In the genomic region with DNA sequence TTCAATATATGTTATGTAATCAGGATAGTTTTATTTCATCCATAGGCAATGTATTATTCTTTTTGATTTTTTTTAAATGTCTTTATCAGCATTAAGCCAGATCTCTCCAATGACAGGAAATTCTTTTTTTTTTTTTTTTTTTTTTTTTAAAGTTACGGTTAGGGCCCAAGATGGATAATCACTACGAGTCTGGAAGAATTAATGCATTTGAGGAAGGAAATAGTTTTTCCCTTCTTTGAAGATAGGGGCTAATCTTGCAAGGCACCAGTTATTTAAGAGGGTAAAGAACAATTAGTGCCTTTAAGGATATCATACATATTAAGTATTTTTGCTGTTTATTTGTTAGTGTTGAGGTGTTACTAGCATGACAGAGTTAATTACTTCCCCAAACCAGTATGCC, we compare ENCODE assay signal across 27 mouse cellular contexts.
DNase-seq lines count a peak whose midpoint lies in the region; ATAC-seq and TF ChIP-seq lines count a peak whose summit lies in the region.
"Had no signal": no experiment of that assay in that cellular context is flagged by ENCODE, and none has a peak within 500 bp of the region (broad histone marks: within the 10 kb centered on the region; RNA-seq: fewer than 3 reads in every experiment).

No protein-coding gene starts in this region.

- peaks cover 3 to 45% of the 10 kb centered on the region in 2 experiments; a peak in 3 of 4 replicates for H3K4me1 ChIP-seq in CH12.LX (ENCODE audit: control insufficient read depth in 1 of 2, insufficient read depth in 2 of 2)
- H3K4me1 ChIP-seq in stomach, embryonic 14.5 days (ENCODE audit: control insufficient read depth, insufficient read depth, low read length) = peaks cover 38% of the 10 kb centered on the region
- peaks cover 14% of the 10 kb centered on the region; the same call in 1 of the 2 replicates for H3K4me1 ChIP-seq in hindbrain, embryonic 14.5 days (replicated peaks; ENCODE audit: control insufficient read depth, insufficient read depth, low read length)

- H3K9me3 ChIP-seq in CH12.LX (replicated peaks; ENCODE audit: low read length) = no peaks in the 10 kb centered on the region
- H3K9me3 ChIP-seq in stomach, embryonic 14.5 days (ENCODE audit: control insufficient read depth, low read depth, low read length) = no peaks in the 10 kb centered on the region
- no peaks in the 10 kb centered on the region for H3K9me3 ChIP-seq in hindbrain, embryonic 14.5 days (ENCODE audit: control insufficient read depth, low read length)
- H3K9me3 ChIP-seq: embryonic facial prominence, embryonic 12.5 days; embryonic facial prominence, embryonic 15.5 days; heart, embryonic 10.5 days; heart, embryonic 13.5 days; hindbrain, embryonic 15.5 days; intestine, embryonic 15.5 days had no signal

- H3K4me3 ChIP-seq in CH12.LX (replicated peaks in 1 of 3; ENCODE audit: low read depth in 2 of 3, low read length in 2 of 3, poor library complexity in 1 of 3) = no peak overlapping the region
- H3K4me3 ChIP-seq in stomach, embryonic 14.5 days (ENCODE audit: low read depth, low read length) = no peak overlapping the region
- H3K4me3 ChIP-seq in hindbrain, embryonic 14.5 days (replicated peaks; ENCODE audit: low read length) = no peak overlapping the region
- H3K4me3 ChIP-seq: embryonic facial prominence, embryonic 12.5 days; embryonic facial prominence, embryonic 15.5 days; gastrocnemius, adult 2 months; heart, embryonic 10.5 days; heart, embryonic 13.5 days; hindbrain, embryonic 15.5 days; intestine, embryonic 15.5 days had no signal

- dilution Hi-C loops in CH12.LX (cut with MboI; ENCODE audit: extremely low pct_ligation_motif_present, extremely low pct_unique_long_range_greater_than_20kb, low sequenced_read_pairs) = no loop called here

- no peaks in the 10 kb centered on the region for H3K36me3 ChIP-seq in CH12.LX (replicated peaks in 1 of 2; ENCODE audit: control insufficient read depth in 1 of 2, insufficient read depth in 1 of 2, low read length in 1 of 2)
- H3K36me3 ChIP-seq in stomach, embryonic 14.5 days (ENCODE audit: control insufficient read depth, insufficient read depth, low read length) = peaks cover 10% of the 10 kb centered on the region; the same call in 1 of the 2 replicates
- H3K36me3 ChIP-seq in hindbrain, embryonic 14.5 days (replicated peaks; ENCODE audit: control insufficient read depth, insufficient read depth) = peaks cover 8% of the 10 kb centered on the region; the same call in 1 of the 2 replicates
- H3K36me3 ChIP-seq: embryonic facial prominence, embryonic 12.5 days; embryonic facial prominence, embryonic 15.5 days; hindbrain, embryonic 15.5 days; intestine, embryonic 15.5 days had no signal

- no peak overlapping the region for H3K9ac ChIP-seq in CH12.LX (ENCODE audit: insufficient read depth, low read depth)
- no peak overlapping the region for H3K9ac ChIP-seq in stomach, embryonic 14.5 days (replicated peaks; ENCODE audit: low read depth, low read length)
- H3K9ac ChIP-seq in hindbrain, embryonic 14.5 days = no peak overlapping the region
- H3K9ac ChIP-seq: embryonic facial prominence, embryonic 12.5 days; embryonic facial prominence, embryonic 15.5 days; forebrain, postnatal 0 days; heart, embryonic 13.5 days; hindbrain, embryonic 15.5 days; intestine, embryonic 15.5 days had no signal

- H3K27ac ChIP-seq in CH12.LX (ENCODE audit: insufficient read depth, low read depth) = no peak overlapping the region
- H3K27ac ChIP-seq in stomach, embryonic 14.5 days (ENCODE audit: low read length) = peak overlapping the region; percentile 75; the same call in 1 of the 2 replicates
- H3K27ac ChIP-seq in hindbrain, embryonic 14.5 days = no peak overlapping the region
- H3K27ac ChIP-seq: heart, embryonic 10.5 days had no signal

- DNase-seq in 416B (ENCODE audit: low read depth) (peak; percentile 66), CH12.LX (ENCODE audit: extremely low read depth) (no peak), MEL-GATA-1-ER (ENCODE audit: extremely low read depth, low read depth) (peak; percentile 61), adipocyte (ENCODE audit: low spot score) (no peak)
- DNase-seq in right cerebral cortex, postnatal 25 days = no peak
- DNase-seq in hindbrain, embryonic 14.5 days (ENCODE audit: low spot score) = no peak
- DNase-seq in adrenal gland, postnatal 4 days (ENCODE audit: low spot score in 2 of 2) = no peak
- DNase-seq: adrenal gland, adult 2 months; adrenal gland, postnatal 14 days; cerebellum, adult 11-12 months; cerebellum, adult 8-10 months; cerebellum, postnatal 10 days; forebrain, postnatal 0 days; gastrocnemius, adult 2 months; gastrocnemius, postnatal 14 days; heart, adult 18-20 months; heart, postnatal 14 days; heart, postnatal 4 days had no signal

- no peaks in the 10 kb centered on the region; the same call in 1 of the 2 replicates for H3K79me2 ChIP-seq in CH12.LX (replicated peaks; ENCODE audit: control insufficient read depth, extremely low read depth, insufficient read depth, poor library complexity, severe bottlenecking)

- no peak overlapping the region for H3K4me2 ChIP-seq in CH12.LX (ENCODE audit: insufficient read depth, low read depth, poor library complexity, severe bottlenecking)
- no peak overlapping the region for H3K4me2 ChIP-seq in stomach, embryonic 14.5 days (replicated peaks; ENCODE audit: low read depth, low read length)
- H3K4me2 ChIP-seq in hindbrain, embryonic 14.5 days (replicated peaks) = no peak overlapping the region
- H3K4me2 ChIP-seq: embryonic facial prominence, embryonic 12.5 days; embryonic facial prominence, embryonic 15.5 days; heart, embryonic 13.5 days; hindbrain, embryonic 15.5 days; intestine, embryonic 15.5 days had no signal

- 40% methylated on average over 2 of the region's 2 CpGs for WGBS in stomach, embryonic 14.5 days
- WGBS in hindbrain, embryonic 14.5 days = 79% methylated on average over 2 of the region's 2 CpGs

- no peaks in the 10 kb centered on the region for H3K27me3 ChIP-seq in CH12.LX (replicated peaks)
- H3K27me3 ChIP-seq in stomach, embryonic 14.5 days (ENCODE audit: control insufficient read depth, insufficient read depth, low read length) = no peaks in the 10 kb centered on the region
- H3K27me3 ChIP-seq in hindbrain, embryonic 14.5 days (ENCODE audit: control insufficient read depth, insufficient read depth, low read length) = no peaks in the 10 kb centered on the region
- H3K27me3 ChIP-seq: embryonic facial prominence, embryonic 12.5 days; embryonic facial prominence, embryonic 15.5 days; heart, embryonic 13.5 days; hindbrain, embryonic 15.5 days; intestine, embryonic 15.5 days; Patski had no signal

- no peak for TF ChIP-seq RAD21 in CH12.LX (IDR thresholded peaks at IDR 0.05; ENCODE audit: low read depth, low read length)

- no peak for TF ChIP-seq CTCF in CH12.LX (conservative IDR thresholded peaks at IDR 0.05 in 1 of 2, IDR thresholded peaks at IDR 0.05 in 1 of 2; ENCODE audit: low read depth in 2 of 2, low read length in 2 of 2)

- no peak for TF ChIP-seq EP300 in CH12.LX (IDR thresholded peaks at IDR 0.05; ENCODE audit: low read length)

- ATAC-seq in stomach, embryonic 14.5 days (ENCODE audit: insufficient number of reproducible peaks, insufficient read depth, low FRiP score, low read depth) = no peak
- no peak for ATAC-seq in hindbrain, embryonic 14.5 days (ENCODE audit: low FRiP score)
- ATAC-seq: forebrain, embryonic 14.5 days; forebrain, postnatal 0 days; Patski had no signal

- in situ Hi-C loops in CH12.LX (cut with MboI; ENCODE audit: low pct_ligation_motif_present, low pct_unique_long_range_greater_than_20kb, low sequenced_read_pairs) = no loop called here

- TF ChIP-seq POLR2A in CH12.LX (IDR thresholded peaks at IDR 0.05; ENCODE audit: low read depth, low read length) = no peak

TF ChIP-seq in CH12.LX, 34 proteins besides CTCF, POLR2A, EP300 and RAD21:
- TF ChIP-seq JUND (conservative IDR thresholded peaks at IDR 0.05; ENCODE audit: low read depth, low read length) = no peak
- peak; percentile 58; the same call in 1 of the 2 replicates for TF ChIP-seq ZNF384 (IDR thresholded peaks at IDR 0.05; ENCODE audit: low read depth, low read length)
- no peak for TF ChIP-seq CHD1 (IDR thresholded peaks at IDR 0.05; ENCODE audit: low read depth, low read length)
- TF ChIP-seq ZKSCAN1 (IDR thresholded peaks at IDR 0.05; ENCODE audit: borderline replicate concordance, low read depth, low read length) = no peak

Comparison
In these comparisons a context has a peak if more than half of its experiments do, and no peak if none do; other contexts are left out.
1. DNase-seq: peak in 416B (single experiment) and MEL-GATA-1-ER (single experiment); none in CH12.LX (single experiment), right cerebral cortex, postnatal 25 days (single experiment), adipocyte (single experiment), hindbrain, embryonic 14.5 days (single experiment) and adrenal gland, postnatal 4 days (0 of 2).